Mouse (Mus musculus): ENCODE measurements around the gene Gm28042. TPM values are rescaled to one million over a fixed set of nuclear protein-coding genes. Genes with fewer than 3 reads are reported as not detected.
A peak's percentile ranks its signal among the peaks of the same experiment; 100 is the strongest.

The Gm28042 gene
- total RNA-seq, 2 experiments from 2014 or later: 0.41 to 0.42 TPM

DNA sequence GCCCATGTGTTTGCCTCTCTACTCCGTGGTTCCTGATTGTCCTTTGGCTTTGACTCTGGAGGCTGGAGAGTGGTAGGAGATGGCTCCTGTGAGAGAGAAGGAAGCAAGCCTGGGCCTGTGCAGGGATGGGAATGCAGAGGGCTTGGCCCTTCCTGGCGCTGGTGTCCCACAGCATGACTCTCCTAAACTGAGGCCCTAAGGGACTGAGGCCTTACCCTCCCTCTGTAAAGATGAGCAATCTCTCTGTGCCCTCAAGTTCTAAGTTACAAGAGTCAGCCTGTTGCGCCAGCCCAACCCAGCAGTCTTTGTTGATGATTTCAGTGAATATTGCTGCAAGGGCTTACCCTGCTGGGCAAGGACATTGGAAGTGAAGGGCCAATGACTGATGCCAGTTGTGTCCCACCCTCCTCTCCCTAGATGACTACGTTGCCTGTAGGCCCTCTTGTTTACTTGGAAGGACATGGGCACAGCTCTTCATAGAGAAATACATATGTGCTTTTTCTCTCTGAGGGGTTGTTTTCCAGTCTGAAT lies 19.5 kb upstream of the Gm28042 start:
- DNase-seq: no peak
- intact Hi-C loops (cut with DNase I; ENCODE audit: low total_unique reads): no loop called here

DNA sequence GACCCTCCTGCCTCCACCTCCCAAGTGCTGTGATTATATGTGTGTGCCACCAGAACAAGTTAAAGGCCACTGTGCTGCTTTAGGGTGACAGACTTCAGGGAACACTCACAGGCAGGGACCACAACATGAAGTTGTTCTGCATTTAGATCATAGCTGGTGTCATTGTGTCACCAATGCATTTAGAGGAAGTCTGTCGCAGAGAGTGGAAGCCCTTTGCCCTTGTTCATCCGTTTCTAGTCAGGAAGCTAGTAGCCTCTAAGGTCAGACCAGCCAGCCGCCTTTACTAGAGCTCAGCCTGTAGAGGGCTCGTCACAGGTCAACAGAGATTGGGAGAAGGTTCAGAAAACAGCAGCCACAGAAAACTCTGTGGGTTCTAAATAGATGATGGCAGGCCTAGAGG lies 18.6 kb upstream of the Gm28042 start:
- DNase-seq: no peak
- intact Hi-C loops (cut with DNase I; ENCODE audit: low total_unique reads): no loop called here

DNA sequence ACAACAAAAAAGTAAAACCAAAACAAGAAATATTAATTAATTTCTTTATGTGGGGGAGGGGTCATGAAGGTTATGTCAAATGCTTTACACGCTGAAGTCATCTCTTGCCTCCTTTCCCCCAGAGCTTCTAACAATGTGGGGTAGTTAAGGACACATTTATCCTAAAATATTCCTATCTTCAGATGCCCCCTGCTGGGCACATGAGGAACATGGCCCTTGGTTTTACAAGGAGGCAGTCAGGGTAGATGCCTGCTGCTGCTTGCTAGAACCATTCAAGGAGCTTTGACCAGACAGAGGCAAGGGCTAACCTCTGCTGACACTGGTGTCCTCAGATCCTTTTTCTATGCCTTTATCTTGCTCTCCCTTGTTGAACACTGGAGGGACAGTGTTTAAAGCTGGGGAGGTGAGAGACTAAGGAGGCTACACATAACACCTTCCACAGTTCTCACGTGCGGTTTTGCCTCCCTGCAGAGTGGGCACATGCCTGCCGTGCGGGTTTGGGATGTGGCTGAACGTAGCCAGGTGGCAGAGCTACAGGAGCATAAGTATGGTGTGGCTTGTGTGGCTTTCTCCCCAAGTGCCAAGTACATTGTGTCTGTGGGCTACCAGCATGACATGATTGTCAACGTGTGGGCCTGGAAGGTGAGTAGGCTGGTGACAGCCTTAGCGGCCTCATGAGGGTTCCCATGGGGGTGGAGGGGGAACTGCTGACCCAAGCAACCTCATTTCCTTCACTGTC lies 15.7 kb upstream of the Gm28042 start:
- intact Hi-C loops (cut with DNase I; ENCODE audit: low total_unique reads): loop anchor here (2.0 kb wide), 1 partner anchor 41 kb away; no protein-coding TSS in a partner anchor
- DNase-seq: peak; percentile 38

DNA sequence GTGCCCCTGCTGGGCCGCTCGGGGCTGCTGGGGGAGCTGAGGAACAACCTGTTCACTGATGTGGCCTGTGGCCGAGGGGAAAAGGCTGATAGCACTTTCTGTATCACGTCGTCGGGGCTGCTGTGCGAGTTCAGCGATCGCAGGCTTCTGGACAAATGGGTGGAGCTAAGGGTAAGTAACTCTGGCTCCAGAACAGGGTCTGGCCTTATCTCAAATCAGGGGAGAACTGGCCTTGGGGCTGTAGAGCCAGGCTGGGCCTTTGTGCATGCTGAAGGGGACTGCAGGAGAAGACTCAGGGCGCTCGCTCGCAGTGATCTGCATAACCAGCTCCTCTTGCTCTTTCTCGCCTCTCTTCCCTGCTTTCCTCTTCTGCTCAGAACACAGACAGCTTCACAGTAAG lies 14.4 kb upstream of the Gm28042 start:
- no peak for DNase-seq
- intact Hi-C loops (cut with DNase I; ENCODE audit: low total_unique reads): no loop called here

DNA sequence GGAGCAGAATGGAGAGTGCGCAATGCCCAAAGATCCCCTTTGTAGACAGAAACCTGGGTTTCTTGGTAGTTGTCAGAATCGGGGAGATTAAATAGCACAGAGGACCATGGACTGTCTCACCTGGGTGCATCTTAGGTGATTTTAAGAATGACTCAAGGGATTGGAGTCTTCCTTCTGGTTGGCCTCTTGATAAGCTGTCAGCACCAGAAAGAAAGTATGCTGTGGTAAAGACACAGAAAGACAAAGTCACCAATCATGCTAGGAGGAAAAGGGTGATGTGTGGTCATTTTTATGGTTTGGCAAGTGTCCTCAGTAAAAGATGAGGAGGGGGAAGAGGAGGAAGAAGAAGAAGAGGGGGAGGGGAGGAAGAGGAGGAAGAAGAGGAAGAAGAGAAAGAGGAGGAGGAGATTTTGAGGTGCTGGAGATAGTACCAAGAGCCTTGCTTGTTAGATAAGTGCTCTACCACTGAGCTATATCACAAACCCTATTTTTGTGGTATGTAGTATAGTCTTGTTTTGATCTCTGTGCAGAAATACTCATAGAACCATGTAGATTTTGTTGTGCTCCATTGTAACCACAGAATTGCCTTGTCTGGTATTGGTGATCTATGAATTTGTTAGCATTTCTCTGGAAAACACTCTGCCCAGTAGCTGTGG lies 13.3 kb upstream of the Gm28042 start:
- intact Hi-C loops (cut with DNase I; ENCODE audit: low total_unique reads): no loop called here
- DNase-seq: no peak

DNA sequence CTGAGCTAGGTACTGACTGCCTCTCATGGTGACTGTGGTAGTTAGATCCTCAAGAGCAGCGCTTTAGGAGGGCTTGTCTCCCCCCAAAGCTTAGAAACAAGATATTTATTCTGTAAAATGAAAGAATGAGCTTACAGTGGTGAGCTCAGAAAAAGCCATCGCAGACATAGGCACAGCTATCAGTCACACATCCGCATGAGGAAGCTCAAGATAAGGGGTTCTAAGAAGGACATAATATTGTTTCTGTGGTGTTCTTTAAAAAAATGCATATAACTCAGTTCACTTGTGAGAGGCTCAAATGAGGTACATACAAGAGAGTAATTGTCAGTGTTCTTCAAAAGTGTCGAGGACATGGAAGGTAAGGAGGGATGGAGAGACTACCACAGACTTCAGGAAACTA lies 11.4 kb upstream of the Gm28042 start:
- intact Hi-C loops (cut with DNase I; ENCODE audit: low total_unique reads): no loop called here
- no peak for DNase-seq

DNA sequence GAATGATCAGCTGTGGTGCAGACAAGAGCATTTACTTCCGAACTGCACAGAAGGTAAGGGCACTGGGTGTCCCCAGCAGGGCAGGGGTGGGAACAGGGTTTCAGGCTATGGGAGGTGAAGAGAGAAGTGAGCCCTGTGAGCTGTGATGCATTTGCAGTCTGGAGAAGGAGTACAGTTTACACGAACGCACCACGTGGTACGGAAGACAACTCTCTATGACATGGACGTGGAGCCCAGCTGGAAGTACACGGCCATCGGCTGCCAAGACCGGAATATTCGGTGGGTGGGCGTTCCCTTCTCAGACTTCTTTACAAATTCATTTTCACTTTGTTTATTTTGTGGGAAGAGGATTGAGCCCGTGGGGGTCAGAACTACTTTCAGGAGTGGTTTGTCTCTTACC lies 9.7 kb upstream of the Gm28042 start:
- no peak for DNase-seq
- intact Hi-C loops (cut with DNase I; ENCODE audit: low total_unique reads): no loop called here

DNA sequence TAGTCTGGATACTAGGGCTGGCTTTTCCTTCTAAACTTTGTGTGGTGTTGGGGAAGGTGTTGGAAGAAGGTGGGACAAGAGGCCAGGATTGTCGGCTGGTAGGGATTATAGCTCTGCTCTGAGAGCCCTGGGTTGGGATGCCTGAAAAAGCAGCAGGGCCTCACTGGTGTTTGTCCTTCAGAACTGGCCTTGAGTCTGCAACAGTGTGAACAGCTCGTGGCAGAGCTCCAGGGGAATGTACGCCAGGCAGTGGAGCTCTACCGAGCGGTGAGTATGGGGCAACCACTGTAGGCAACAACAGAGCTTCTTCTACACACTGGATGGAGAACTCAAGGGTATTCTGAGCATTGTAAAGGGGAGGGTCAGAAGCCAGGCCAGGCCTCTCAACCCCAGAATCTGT lies 3.0 kb upstream of the Gm28042 start:
- no peak for DNase-seq
- intact Hi-C loops (cut with DNase I; ENCODE audit: low total_unique reads): no loop called here

DNA sequence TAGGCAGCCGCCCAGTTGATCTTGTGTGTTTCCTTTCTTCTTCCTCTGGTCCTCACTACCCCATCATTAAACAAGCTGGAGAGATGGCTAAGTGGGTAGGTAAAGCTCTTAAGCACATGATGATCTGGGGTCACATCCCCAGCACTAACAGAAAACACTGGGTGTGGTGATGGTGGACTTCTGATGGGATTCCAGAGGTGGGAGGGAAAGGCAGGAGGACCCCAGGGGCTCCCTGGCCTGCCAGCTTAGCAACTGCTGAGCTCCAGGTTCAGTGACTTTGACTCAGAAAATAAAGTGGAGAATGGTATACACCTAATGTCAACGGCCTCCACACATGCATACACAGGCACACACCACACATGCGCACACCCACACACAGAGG lies 648 bp downstream of the Gm28042 start:
- DNase-seq: no peak
- intact Hi-C loops (cut with DNase I; ENCODE audit: low total_unique reads): no loop called here

DNA sequence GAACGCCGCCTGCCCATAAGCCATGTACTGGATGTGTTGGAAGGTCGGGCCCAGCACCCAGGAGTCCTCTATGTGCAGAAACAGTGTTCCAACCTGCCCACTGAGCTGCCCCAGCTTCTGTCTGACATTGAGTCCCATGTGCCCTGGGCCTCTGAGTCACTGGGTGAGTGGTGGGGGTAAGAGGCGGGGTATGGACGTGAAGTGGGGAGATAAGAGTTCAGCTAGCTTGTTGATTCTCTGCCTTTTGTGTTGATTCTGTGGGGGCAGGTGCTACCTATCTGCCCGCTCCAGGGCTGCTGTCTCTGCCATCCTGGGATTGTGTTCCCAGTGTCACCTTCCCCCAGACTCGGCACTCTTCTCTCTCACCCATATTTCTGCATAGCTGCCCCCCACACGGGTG lies 3.1 kb downstream of the Gm28042 start:
- DNase-seq: no peak
- intact Hi-C loops (cut with DNase I; ENCODE audit: low total_unique reads): no loop called here

DNA sequence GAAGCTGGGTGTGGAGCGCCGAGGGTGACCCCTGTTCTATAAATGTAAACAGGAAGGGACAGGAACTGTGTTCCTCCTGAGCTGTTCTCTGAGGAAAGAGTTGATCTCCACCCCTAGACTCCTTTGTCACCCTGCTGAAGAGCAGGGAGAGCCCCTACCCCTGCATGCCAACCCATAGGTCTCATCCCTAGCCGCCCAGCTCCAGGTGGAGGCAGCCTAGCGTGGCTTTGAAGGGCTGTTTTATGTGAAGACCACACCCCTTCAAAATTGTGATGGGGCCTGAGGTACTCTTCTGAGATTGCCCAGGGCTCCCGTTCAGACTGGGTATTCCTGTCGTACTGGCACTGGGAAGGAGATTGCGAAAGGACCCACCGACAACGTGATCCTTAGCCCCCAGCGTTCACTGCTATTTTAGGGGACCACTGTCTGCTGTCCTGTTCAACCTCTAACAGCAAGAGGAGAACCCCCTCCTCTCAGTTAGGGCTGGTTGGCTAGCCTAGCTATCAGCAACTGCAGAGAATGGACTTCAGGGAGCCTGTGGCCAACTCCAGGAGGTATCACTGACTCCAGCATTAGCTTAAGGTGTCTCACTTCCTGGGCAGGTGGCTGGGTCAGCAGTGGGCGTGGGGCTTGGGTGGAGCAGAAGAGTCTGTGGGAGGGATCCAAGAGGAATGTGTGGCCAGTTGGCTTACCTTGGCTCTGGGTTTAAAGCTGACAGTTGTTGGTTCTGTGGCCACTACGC lies 5.6 kb downstream of the Gm28042 start, which contains the start of gene Pla2g4b:
Gene Pla2g4b (plus strand): TSS at position 692 of the 742 bp plus-strand sequence.
- intact Hi-C loops (cut with DNase I; ENCODE audit: low total_unique reads): no loop called here
- DNase-seq: no peak

DNA sequence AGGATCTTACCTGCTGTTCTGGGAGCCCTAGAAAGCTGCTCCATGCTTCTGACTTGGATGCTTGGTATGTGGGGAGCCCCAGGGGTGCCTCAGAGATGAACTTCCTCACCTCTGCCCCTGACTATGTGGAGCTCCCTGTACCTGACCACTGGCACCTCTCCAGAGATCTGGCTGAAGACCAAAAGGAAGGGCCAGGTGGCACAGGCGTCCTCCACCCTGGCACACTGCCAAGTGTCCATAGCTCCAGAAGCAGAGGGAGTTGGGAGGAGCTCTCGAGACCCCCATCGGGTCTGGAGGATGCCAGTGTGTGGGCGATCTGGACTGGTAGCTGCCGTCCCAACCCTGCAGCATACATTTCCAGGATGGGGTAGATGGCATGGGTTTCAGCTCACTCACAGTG lies 6.4 kb downstream of the Gm28042 start:
- intact Hi-C loops (cut with DNase I; ENCODE audit: low total_unique reads): no loop called here
- no peak for DNase-seq

DNA sequence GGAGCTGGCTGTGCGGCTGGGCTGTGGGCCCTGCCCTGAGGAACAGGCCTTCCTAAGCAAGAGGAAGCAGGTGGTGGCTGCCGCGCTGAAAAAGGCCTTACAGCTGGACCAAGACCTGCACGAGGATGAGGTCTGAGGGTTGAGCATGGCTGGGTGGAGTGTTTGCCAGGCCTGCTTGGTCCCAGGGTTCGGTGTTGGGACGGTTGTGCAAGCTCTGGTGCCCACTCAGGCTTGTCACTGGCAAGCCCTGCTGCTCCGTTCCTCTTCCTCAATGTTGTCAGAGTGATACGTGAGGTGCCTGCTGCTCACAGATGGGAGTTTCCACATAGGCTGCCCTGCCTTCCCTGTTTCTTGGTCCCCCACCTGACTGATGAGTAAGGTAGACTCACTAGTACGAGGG lies 10.5 kb downstream of the Gm28042 start:
- intact Hi-C loops (cut with DNase I; ENCODE audit: low total_unique reads): no loop called here
- DNase-seq: no peak

DNA sequence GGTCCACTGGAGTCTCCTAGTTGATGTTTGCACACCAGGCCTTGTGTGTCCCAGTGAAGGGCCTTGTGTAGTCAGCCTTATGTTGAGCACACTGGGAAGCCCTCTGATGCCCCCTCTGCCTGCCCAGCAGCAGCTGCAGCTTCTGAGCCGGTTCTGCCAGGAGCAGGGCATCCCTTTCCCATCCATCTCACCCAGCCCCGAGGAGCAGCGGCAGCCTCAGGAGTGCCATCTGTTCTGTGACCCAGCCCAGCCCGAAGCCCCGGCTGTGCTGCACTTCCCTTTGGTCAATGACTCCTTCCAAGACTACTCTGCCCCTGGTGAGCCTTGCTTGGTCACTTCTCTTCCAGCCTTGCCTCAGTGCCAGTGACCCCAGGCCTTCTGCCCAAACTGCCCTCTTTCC lies 13.7 kb downstream of the Gm28042 start:
- intact Hi-C loops (cut with DNase I; ENCODE audit: low total_unique reads): no loop called here

DNA sequence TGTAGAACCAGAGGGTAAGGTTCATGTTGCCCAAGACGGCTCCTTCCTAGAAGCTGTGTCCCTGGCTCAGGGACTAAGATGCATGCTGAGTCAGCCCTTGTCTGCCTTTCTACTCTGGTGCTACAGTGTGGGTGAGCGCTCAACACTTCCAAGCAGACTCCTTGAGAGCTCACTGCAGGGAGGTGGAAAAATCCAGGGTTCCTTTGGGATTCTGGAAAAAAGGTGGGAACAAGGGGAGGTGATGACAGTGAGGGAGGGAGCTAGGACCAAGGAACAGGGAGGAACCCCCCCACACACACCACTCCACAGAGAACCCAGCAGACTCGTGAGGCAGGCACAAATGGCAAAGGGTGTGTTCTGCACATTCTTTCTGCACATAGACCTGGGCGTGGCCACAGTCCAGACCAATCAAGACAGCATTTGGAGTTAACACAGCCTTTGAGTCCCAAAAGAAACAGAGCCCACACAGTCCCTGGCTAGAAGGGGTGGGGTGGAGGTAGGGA lies 16.9 kb downstream of the Gm28042 start:
- DNase-seq: no peak
- intact Hi-C loops (cut with DNase I; ENCODE audit: low total_unique reads): no loop called here

More for the DNA sequence above, 13.7 kb downstream of the Gm28042 start:
- no peak for DNase-seq

DNA sequence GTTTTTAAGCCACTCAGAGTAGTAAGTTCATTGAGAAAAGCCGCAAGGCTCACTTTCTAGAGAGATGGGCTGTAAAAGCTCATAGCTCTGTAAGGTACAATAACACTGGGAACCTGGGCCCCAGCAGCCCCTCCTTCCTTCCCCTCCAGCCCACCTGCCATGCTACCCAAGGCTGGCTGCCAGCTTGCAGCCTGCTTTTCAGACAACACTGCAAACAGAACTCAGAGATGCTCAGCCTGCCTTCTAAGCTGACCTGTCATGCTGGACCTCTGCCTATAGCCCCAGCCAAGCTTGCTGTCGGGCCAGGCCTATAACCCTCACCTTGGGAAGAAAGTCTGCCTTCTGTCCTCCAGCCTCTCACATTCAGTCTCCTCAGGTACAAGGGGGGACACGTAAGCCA lies 17.4 kb downstream of the Gm28042 start:
- intact Hi-C loops (cut with DNase I; ENCODE audit: low total_unique reads): loop anchor here (5.0 kb wide), 1 partner anchor 38 kb away; no protein-coding TSS in a partner anchor
- no peak for DNase-seq

DNA sequence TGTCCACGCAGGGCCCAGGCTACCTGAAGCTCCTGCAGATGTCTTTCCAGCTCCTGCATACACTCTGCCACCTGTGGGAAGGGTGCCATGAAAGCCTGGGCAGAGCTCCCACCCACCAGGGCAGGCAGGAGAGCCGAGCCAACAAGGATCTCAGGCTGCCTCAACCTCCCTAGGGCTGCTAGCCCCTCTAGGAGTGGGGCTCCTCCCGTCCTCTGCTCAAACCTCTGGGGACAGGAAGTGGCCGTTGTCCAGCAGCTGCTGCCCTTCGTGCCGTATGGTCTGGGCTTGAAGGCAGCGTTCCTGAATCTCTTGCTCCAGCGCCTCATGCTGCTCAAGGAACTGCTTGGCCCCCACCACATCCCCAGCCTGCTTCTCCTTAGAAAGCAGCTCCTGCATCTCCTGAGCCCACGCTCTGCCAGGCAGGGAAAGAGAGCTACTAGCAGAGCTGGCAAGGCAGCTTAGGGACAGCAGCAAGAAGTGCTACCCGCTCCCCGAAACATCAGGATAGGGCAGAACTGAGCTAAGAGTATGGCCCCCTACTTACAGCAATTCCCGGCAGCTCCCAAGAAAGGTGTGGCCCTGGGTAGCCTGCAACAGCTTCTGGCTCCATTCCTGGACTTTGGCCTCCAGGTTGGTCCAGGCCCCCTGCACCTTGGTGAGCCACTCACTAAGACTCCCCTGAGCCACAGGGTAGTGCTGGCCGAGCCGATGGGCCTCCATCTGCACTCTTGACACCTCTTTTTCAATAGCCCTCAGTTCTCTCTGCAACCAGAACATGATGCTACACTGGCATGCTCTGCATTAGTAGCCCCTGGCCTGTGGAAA lies 19.4 kb downstream of the Gm28042 start:
- intact Hi-C loops (cut with DNase I; ENCODE audit: low total_unique reads): loop anchor here (5.0 kb wide), 1 partner anchor 36 kb away; no protein-coding TSS in a partner anchor
- DNase-seq: no peak

DNA sequence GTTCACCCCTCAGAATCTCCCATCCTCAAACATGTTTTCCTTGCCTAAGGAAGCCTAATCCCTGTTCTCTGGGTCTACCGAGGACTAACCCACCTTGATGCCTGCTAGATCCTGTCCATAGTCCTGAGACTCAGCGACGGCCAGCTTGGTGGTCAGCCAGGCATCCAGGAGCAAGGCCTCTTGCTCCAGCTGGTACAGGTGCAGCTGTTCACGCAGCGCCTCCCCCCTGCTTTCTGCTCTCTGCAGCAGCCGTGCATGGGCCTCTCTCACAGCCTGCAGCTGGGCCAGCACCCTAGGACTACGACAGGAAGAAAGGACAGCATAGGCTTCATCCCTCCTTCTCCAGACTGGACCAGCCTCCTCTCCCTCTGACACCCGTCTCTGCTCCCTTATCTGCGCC lies 20.9 kb downstream of the Gm28042 start:
- intact Hi-C loops (cut with DNase I; ENCODE audit: low total_unique reads): loop anchor here (2.0 to 5.0 kb wide), 2 partner anchors 23 to 34 kb away; no protein-coding TSS in a partner anchor
- no peak for DNase-seq

DNA sequence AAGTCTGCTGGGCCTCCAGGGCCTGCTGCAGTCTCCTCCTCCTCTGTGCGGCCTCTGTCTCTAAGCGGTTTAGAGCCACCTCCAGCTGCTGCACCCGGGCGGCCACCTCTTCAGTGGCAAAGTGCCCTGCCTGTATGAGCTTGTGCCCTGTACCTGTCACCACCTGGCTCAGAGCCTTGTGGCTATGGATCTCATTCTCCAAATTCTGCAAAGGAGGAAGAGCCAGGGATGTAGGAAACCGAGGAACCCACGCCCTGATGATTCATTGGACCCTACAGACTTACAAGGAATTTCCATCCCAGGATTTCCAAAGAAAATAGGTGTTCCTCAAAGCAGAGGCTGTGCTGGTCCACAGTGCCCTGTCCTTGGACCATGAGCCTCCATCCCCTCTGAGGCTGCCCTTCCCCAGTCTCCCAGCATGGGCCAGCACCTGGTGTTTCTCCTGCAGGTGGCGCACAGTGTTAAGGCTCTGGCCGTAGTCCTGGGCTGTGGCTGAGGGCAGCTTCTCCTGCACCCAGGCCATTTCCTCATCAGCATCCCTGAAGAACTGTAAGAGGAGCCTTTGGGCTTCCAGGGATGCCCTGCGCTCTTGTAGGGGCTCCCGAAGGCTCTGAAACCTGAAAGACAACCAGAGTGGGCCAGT lies 22.5 kb downstream of the Gm28042 start:
- peak; percentile 54 for DNase-seq
- intact Hi-C loops (cut with DNase I; ENCODE audit: low total_unique reads): loop anchor here (2.0 to 5.0 kb wide), 2 partner anchors 21 to 33 kb away; no protein-coding TSS in a partner anchor

Data from gastrocnemius, postnatal 14 days (tissue).